ENCODE assay signal across 24 mouse cellular contexts in the genomic region with DNA sequence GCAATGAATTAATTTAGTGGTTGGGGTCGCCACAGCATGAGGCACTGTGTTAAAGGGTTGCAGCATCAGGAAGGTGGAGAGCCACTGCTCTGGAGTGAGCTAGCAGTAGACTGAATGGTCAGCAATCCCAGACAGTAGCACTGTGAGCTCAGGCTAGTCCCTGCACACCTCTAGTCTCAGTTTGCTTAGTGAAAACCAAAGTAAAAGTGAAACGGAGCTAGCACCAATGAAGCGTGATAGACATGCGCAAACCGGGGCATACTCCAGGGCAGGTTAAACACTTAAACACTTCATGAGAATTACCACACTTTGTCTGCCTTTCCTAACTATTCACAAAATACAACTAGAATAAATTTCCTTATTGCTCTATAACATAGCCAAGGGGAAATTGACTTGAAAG.
A peak's percentile ranks its signal among the peaks of the same experiment; 100 is the strongest.
DNase-seq lines count a peak whose midpoint lies in the region; ATAC-seq lines count a peak whose summit lies in the region.
"Had no signal": no experiment of that assay in that cellular context is flagged by ENCODE, and none has a peak within 500 bp of the region (broad histone marks: within the 10 kb centered on the region; RNA-seq: fewer than 3 reads in every experiment).

No protein-coding gene starts in this region.

- 81% methylated on average over 5 of the region's 5 CpGs for WGBS in kidney, embryonic 14.5 days

- no peak overlapping the region for H3K4me2 ChIP-seq in kidney, embryonic 14.5 days (replicated peaks; ENCODE audit: low read depth, low read length)
- H3K4me2 ChIP-seq: embryonic facial prominence, embryonic 12.5 days; hindbrain, embryonic 14.5 days; intestine, embryonic 15.5 days; neural tube, embryonic 15.5 days had no signal

- H3K4me1 ChIP-seq in kidney, embryonic 14.5 days (ENCODE audit: control insufficient read depth, insufficient read depth, low read length) = peaks cover 13% of the 10 kb centered on the region; the same call in 1 of the 2 replicates

- peak; percentile 26 to 37 for DNase-seq in spleen, postnatal 36 days (ENCODE audit: low spot score in 2 of 2)
- DNase-seq in spleen, adult 12 weeks (ENCODE audit: low spot score) = no peak
- DNase-seq in CD4-positive, CD25-positive, alpha-beta regulatory T cell, adult 2 months (ENCODE audit: low read depth, low spot score) = peak; percentile 56
- DNase-seq in induced T-regulatory cell, adult 2 months (ENCODE audit: low read depth) = peak; percentile 81
- peak; percentile 76 for DNase-seq in splenic B cell, adult 2 months (ENCODE audit: low read depth, low spot score)
- DNase-seq in right cerebral cortex, postnatal 14 days = no peak
- DNase-seq: adrenal gland, adult 2 months; cerebellum, adult 18-20 months; cerebellum, postnatal 14 days; forebrain, postnatal 0 days; gastrocnemius, postnatal 36 days; heart, postnatal 36 days; kidney, adult 8-10 months; kidney, postnatal 14 days; midbrain, embryonic 14.5 days had no signal

- H3K27me3 ChIP-seq in splenic B cell, adult 2 months (ENCODE audit: control insufficient read depth, insufficient read depth, low read length, poor library complexity, severe bottlenecking) = no peaks in the 10 kb centered on the region; the same call in 1 of the 2 replicates
- H3K27me3 ChIP-seq in kidney, embryonic 14.5 days (ENCODE audit: control insufficient read depth, insufficient read depth, low read length) = no peaks in the 10 kb centered on the region
- H3K27me3 ChIP-seq: embryonic facial prominence, embryonic 12.5 days; intestine, embryonic 15.5 days; liver, embryonic 15.5 days; neural tube, embryonic 15.5 days; Patski had no signal

- H3K4me3 ChIP-seq in kidney, embryonic 14.5 days (ENCODE audit: low read length) = no peak overlapping the region
- H3K4me3 ChIP-seq: embryonic facial prominence, embryonic 12.5 days; intestine, embryonic 15.5 days; limb, embryonic 10.5 days; liver, embryonic 15.5 days; neural tube, embryonic 15.5 days had no signal

- ATAC-seq in kidney, embryonic 14.5 days (ENCODE audit: low FRiP score, low TSS enrichment) = no peak
- ATAC-seq: forebrain, postnatal 0 days; intestine, embryonic 15.5 days; Patski had no signal

- H3K27ac ChIP-seq in kidney, embryonic 14.5 days (ENCODE audit: low read depth, low read length) = no peak overlapping the region
- H3K27ac ChIP-seq: embryonic facial prominence, embryonic 12.5 days; hindbrain, embryonic 14.5 days; intestine, embryonic 15.5 days; limb, embryonic 10.5 days; neural tube, embryonic 15.5 days had no signal

- H3K9ac ChIP-seq in kidney, embryonic 14.5 days (ENCODE audit: low read depth, low read length) = no peak overlapping the region
- H3K9ac ChIP-seq: embryonic facial prominence, embryonic 12.5 days; forebrain, postnatal 0 days; hindbrain, embryonic 14.5 days; intestine, embryonic 15.5 days; liver, embryonic 15.5 days; neural tube, embryonic 15.5 days had no signal

- H3K9me3 ChIP-seq in kidney, embryonic 14.5 days (ENCODE audit: control insufficient read depth, low read length) = no peaks in the 10 kb centered on the region
- H3K9me3 ChIP-seq: embryonic facial prominence, embryonic 12.5 days; G1E; intestine, embryonic 15.5 days; limb, embryonic 10.5 days; liver, embryonic 15.5 days; neural tube, embryonic 15.5 days had no signal

- no peaks in the 10 kb centered on the region; the same call in 1 of the 2 replicates for H3K36me3 ChIP-seq in splenic B cell, adult 2 months (ENCODE audit: control insufficient read depth, insufficient read depth, low read length, poor library complexity, severe bottlenecking)
- H3K36me3 ChIP-seq in kidney, embryonic 14.5 days (ENCODE audit: control insufficient read depth, insufficient read depth, low read length) = no peaks in the 10 kb centered on the region
- H3K36me3 ChIP-seq: embryonic facial prominence, embryonic 12.5 days; G1E; intestine, embryonic 15.5 days; limb, embryonic 10.5 days; liver, embryonic 15.5 days; neural tube, embryonic 15.5 days had no signal

Comparison
In these comparisons a context has a peak if more than half of its experiments do, and no peak if none do; other contexts are left out.
1. DNase-seq: peak in spleen, postnatal 36 days (2 of 2), CD4-positive, CD25-positive, alpha-beta regulatory T cell, adult 2 months (single experiment), induced T-regulatory cell, adult 2 months (single experiment) and splenic B cell, adult 2 months (single experiment); none in spleen, adult 12 weeks (single experiment) and right cerebral cortex, postnatal 14 days (single experiment).